Mouse (Mus musculus) MEL (cell line): Measurements from ENCODE around the gene Cntn3. TPM values are rescaled to one million over a fixed set of nuclear protein-coding genes. Genes with fewer than 3 reads are reported as not detected.

Experiments used
- DNase-seq: peaks from one replicate; pipeline ENCODE4 v3.0.0; 2011; ENCODE audit warnings: low read depth, low spot score
- H3K27ac ChIP-seq: 2 replicates; pipeline ENCODE4 v1.5.1; 2012; ENCODE audit warnings: low read depth, mild to moderate bottlenecking, control low read depth, low read length, moderate library complexity; ENCODE audit not compliant: control insufficient read depth
- H3K27me3 ChIP-seq, 2 experiments: fragments of 150-350 bp in 1 of 2; sonication (generic) in 1 of 2; 2 replicates each; pipeline ENCODE4 v1.6.1; 2012; ENCODE audit warnings: low read length in 2 of 2, mild to moderate bottlenecking in 2 of 2, improper control_type of control experiment in 1 of 2, moderate library complexity in 1 of 2; ENCODE audit not compliant: insufficient read depth in 2 of 2, control insufficient read depth in 1 of 2
- H3K36me3 ChIP-seq, 2 experiments: 2 replicates each; pipeline ENCODE4 v1.6.1; 2012 to 2014; ENCODE audit warnings: low read length in 2 of 2, improper control_type of control experiment in 1 of 2, inconsistent platforms in 1 of 2, mild to moderate bottlenecking in 1 of 2; ENCODE audit not compliant: insufficient read depth in 2 of 2, control insufficient read depth in 1 of 2
- H3K4me1 ChIP-seq, 2 experiments: fragments of 150-350 bp in 1 of 2; sonication (generic) in 1 of 2; 2 replicates each; pipeline ENCODE4 v1.6.1; 2012; ENCODE audit warnings: low read length in 2 of 2, improper control_type of control experiment in 1 of 2, mild to moderate bottlenecking in 1 of 2; ENCODE audit not compliant: insufficient read depth in 2 of 2, control insufficient read depth in 1 of 2
- H3K4me3 ChIP-seq, 2 experiments: fragments of 150-350 bp in 1 of 2; sonication (generic) in 1 of 2; 2 replicates each; pipeline ENCODE4 v1.5.1; 2012; ENCODE audit warnings: low read depth in 2 of 2, low read length in 2 of 2, mild to moderate bottlenecking in 2 of 2, moderate library complexity in 2 of 2, control low read depth in 1 of 2, improper control_type of control experiment in 1 of 2; ENCODE audit not compliant: control insufficient read depth in 1 of 2, insufficient read depth in 1 of 2
- H3K79me2 ChIP-seq: 2 replicates; pipeline ENCODE4 v1.6.1; 2012; ENCODE audit warnings: mild to moderate bottlenecking, low read length, moderate library complexity; ENCODE audit not compliant: control insufficient read depth, poor library complexity, insufficient read depth
- H3K9ac ChIP-seq: 2 replicates; pipeline ENCODE4 v1.6.1; 2012; ENCODE audit warnings: low read depth, mild to moderate bottlenecking, control low read depth, low read length, moderate library complexity; ENCODE audit not compliant: control insufficient read depth, poor library complexity, severe bottlenecking
- H3K9me3 ChIP-seq: fragments of 150-350 bp; sonication (generic); replicated peaks from 2 replicates; pipeline ENCODE4 v1.6.1; 2012; ENCODE audit warnings: mild to moderate bottlenecking, low read length, improper control_type of control experiment, moderate library complexity; ENCODE audit not compliant: insufficient read depth
- BHLHE40 ChIP-seq: IDR thresholded peaks from 2 replicates; pipeline ENCODE4 v1.6.1; 2012; ENCODE audit warnings: low read depth, mild to moderate bottlenecking, inconsistent platforms, low read length, improper control_type of control experiment, borderline replicate concordance
- CHD1 ChIP-seq: IDR thresholded peaks from 2 replicates; pipeline ENCODE4 v1.6.1; 2012; ENCODE audit warnings: low read depth, mild to moderate bottlenecking, inconsistent platforms, low read length, improper control_type of control experiment
- CHD2 ChIP-seq: IDR thresholded peaks from 2 replicates; pipeline ENCODE4 v1.6.1; 2011; ENCODE audit warnings: low read length, improper control_type of control experiment
- CTCF ChIP-seq, 3 experiments: IDR thresholded peaks in 2 of 3; conservative IDR thresholded peaks in 1 of 3; 2 replicates each; pipeline ENCODE4 v1.5.1; 2011 to 2012; ENCODE audit warnings: low read length in 3 of 3, low read depth in 2 of 3, mild to moderate bottlenecking in 2 of 3, improper control_type of control experiment in 1 of 3, inconsistent platforms in 1 of 3, mixed read lengths in 1 of 3, moderate library complexity in 1 of 3; ENCODE audit not compliant: control insufficient read depth in 1 of 3, insufficient read depth in 1 of 3, poor library complexity in 1 of 3, severe bottlenecking in 1 of 3
- E2F4 ChIP-seq: IDR thresholded peaks from 2 replicates; pipeline ENCODE4 v1.6.1; 2011; ENCODE audit warnings: low read depth, low read length, improper control_type of control experiment, borderline replicate concordance
- ELF1 ChIP-seq: IDR thresholded peaks from 2 replicates; pipeline ENCODE4 v1.6.1; 2014; ENCODE audit warnings: low read depth, mild to moderate bottlenecking, inconsistent platforms, low read length, improper control_type of control experiment, moderate library complexity
- GABPA ChIP-seq: IDR thresholded peaks from 2 replicates; pipeline ENCODE4 v1.6.1; 2012; ENCODE audit warnings: low read depth, mild to moderate bottlenecking, inconsistent platforms, low read length, improper control_type of control experiment, moderate library complexity
- GATA1 ChIP-seq: IDR thresholded peaks from 2 replicates; pipeline ENCODE4 v1.6.1; 2011; ENCODE audit warnings: low read depth, low read length, improper control_type of control experiment
- HCFC1 ChIP-seq: IDR thresholded peaks from 2 replicates; pipeline ENCODE4 v1.6.1; 2012; ENCODE audit warnings: low read depth, mild to moderate bottlenecking, inconsistent platforms, low read length, improper control_type of control experiment, moderate library complexity
- JUND ChIP-seq: IDR thresholded peaks from 2 replicates; pipeline ENCODE4 v1.6.1; 2011; ENCODE audit warnings: low read depth, mild to moderate bottlenecking, improper control_type of control experiment, low read length
- KAT2A ChIP-seq: conservative IDR thresholded peaks from 2 replicates; pipeline ENCODE4 v1.6.1; 2012; ENCODE audit warnings: low read depth, low read length, improper control_type of control experiment, inconsistent platforms
- MAFK ChIP-seq: IDR thresholded peaks from 2 replicates; pipeline ENCODE4 v1.6.1; 2011; ENCODE audit warnings: low read depth, mild to moderate bottlenecking, low read length, improper control_type of control experiment, borderline replicate concordance
- MAX ChIP-seq: IDR thresholded peaks from 2 replicates; pipeline ENCODE4 v1.6.1; 2011; ENCODE audit warnings: low read length, improper control_type of control experiment
- MAZ ChIP-seq: IDR thresholded peaks from 2 replicates; pipeline ENCODE4 v1.6.1; 2012; ENCODE audit warnings: low read depth, mild to moderate bottlenecking, inconsistent platforms, low read length, improper control_type of control experiment
- MEF2A ChIP-seq: IDR thresholded peaks from 2 replicates; pipeline ENCODE4 v1.6.1; 2014; ENCODE audit warnings: low read depth, mild to moderate bottlenecking, inconsistent platforms, low read length, improper control_type of control experiment; ENCODE audit not compliant: poor library complexity, insufficient replicate concordance, severe bottlenecking; ENCODE audit errors: extremely low read depth
- MYC ChIP-seq: IDR thresholded peaks from 2 replicates; pipeline ENCODE4 v1.6.1; 2011; ENCODE audit warnings: low read depth, mild to moderate bottlenecking, low read length, improper control_type of control experiment, moderate library complexity
- POLR2A ChIP-seq, 2 experiments: IDR thresholded peaks; 2 replicates each; pipeline ENCODE4 v1.6.1; 2011 to 2012; ENCODE audit warnings: low read length in 2 of 2, mild to moderate bottlenecking in 2 of 2, control low read depth in 1 of 2, improper control_type of control experiment in 1 of 2, low read depth in 1 of 2, moderate library complexity in 1 of 2; ENCODE audit not compliant: control insufficient read depth in 1 of 2, insufficient read depth in 1 of 2, poor library complexity in 1 of 2
- POLR2AphosphoS2 ChIP-seq: IDR thresholded peaks from 2 replicates; pipeline ENCODE4 v1.6.1; 2011; ENCODE audit warnings: low read length, improper control_type of control experiment
- RAD21 ChIP-seq: IDR thresholded peaks from 2 replicates; pipeline ENCODE4 v1.6.1; 2011; ENCODE audit warnings: mild to moderate bottlenecking, low read depth, low read length, improper control_type of control experiment
- SIN3A ChIP-seq: IDR thresholded peaks from 2 replicates; pipeline ENCODE4 v1.6.1; 2012; ENCODE audit warnings: low read length, improper control_type of control experiment, inconsistent platforms
- SMC3 ChIP-seq: IDR thresholded peaks from 2 replicates; pipeline ENCODE4 v1.6.1; 2011; ENCODE audit warnings: low read depth, low read length, improper control_type of control experiment
- TAL1 ChIP-seq: IDR thresholded peaks from 2 replicates; pipeline ENCODE4 v1.6.1; 2012; ENCODE audit warnings: mild to moderate bottlenecking, inconsistent platforms, low read length, moderate library complexity, mixed read lengths
- TBP ChIP-seq: IDR thresholded peaks from 2 replicates; pipeline ENCODE4 v1.8.0; 2011; ENCODE audit warnings: low read depth, low read length, improper control_type of control experiment
- TCF12 ChIP-seq: IDR thresholded peaks from 2 replicates; pipeline ENCODE4 v1.6.1; 2014; ENCODE audit warnings: low read depth, mild to moderate bottlenecking, inconsistent platforms, low read length, improper control_type of control experiment, moderate library complexity
- UBTF ChIP-seq: IDR thresholded peaks from 2 replicates; pipeline ENCODE4 v1.6.1; 2012; ENCODE audit warnings: low read depth, mild to moderate bottlenecking, inconsistent platforms, low read length, improper control_type of control experiment, moderate library complexity, borderline replicate concordance; ENCODE audit not compliant: insufficient read depth
- USF1 ChIP-seq: IDR thresholded peaks from 2 replicates; pipeline ENCODE4 v1.6.1; 2014; ENCODE audit warnings: low read depth, mild to moderate bottlenecking, inconsistent platforms, low read length, improper control_type of control experiment, moderate library complexity
- ZC3H11A ChIP-seq: IDR thresholded peaks from 2 replicates; pipeline ENCODE4 v1.6.1; 2012; ENCODE audit warnings: low read depth, mild to moderate bottlenecking, inconsistent platforms, low read length, improper control_type of control experiment
- ZKSCAN1 ChIP-seq: IDR thresholded peaks from 2 replicates; pipeline ENCODE4 v1.6.1; 2012; ENCODE audit warnings: low read depth, mild to moderate bottlenecking, inconsistent platforms, low read length, improper control_type of control experiment, moderate library complexity
- ZMIZ1 ChIP-seq: IDR thresholded peaks from 2 replicates; pipeline ENCODE4 v1.6.1; 2012; ENCODE audit warnings: low read depth, mild to moderate bottlenecking, inconsistent platforms, low read length, improper control_type of control experiment, moderate library complexity
- polyA plus RNA-seq, 2 experiments: library from polyadenylated mRNA; stranded (reverse) in 1 of 2; unstranded in 1 of 2; fragments of >175 nt in 1 of 2; fragments of >200 nt in 1 of 2; gene quantifications; 2 replicates each; pipeline versions ENCODE4 v1.2.1 to v1.2.4; 2012; ENCODE audit warnings: low replicate concordance in 2 of 2, low read depth in 1 of 2; ENCODE audit not compliant: insufficient read length in 2 of 2, insufficient read depth in 1 of 2, missing spikeins in 1 of 2
- total RNA-seq: library from RNA; depleted of rRNA; stranded (reverse); fragments of 300-350 nt; gene quantifications from 2 replicates; pipeline ENCODE4 v1.2.3, GENCODE M21; 2012

Cntn3 gene
- total and polyA plus RNA-seq, 3 experiments = 0.85 to 1.1 TPM; not detected in 1

DNA sequence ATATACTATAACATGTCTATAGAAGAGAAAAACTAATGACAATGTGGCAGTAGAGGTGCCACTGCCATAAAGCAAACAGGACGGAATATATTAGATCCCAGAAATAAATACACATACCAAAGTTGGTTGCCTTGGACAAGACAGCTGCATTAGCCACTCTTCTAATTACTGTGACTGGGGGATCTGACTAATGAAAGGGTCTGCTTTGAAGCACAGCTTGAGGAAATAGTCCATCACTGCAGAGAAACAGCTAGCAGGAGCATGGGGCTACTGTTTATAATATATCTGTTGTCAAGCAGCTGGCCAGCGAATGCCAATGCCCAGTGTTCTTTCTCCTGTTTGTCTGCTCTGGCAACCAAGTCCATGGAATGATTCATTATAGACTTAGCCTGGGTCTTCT is 51.9 kb downstream of the Cntn3 start:
- Histone ChIP-seq H3K4me1 (no peaks in the 10 kb centered on the region), H3K9ac (no peak overlapping the region), H3K36me3 (no peaks in the 10 kb centered on the region), H3K27me3 (no peaks in the 10 kb centered on the region), H3K79me2 (no peaks in the 10 kb centered on the region), H3K4me3 (no peak overlapping the region), H3K27ac (no peak overlapping the region), H3K9me3 (no peaks in the 10 kb centered on the region)
- no peak for DNase-seq
- no peak for TF ChIP-seq ZMIZ1
- TF ChIP-seq MAX = no peak
- TF ChIP-seq TAL1 = no peak
- TF ChIP-seq TCF12 = no peak
- no peak for TF ChIP-seq CHD2
- no peak for TF ChIP-seq SIN3A
- TF ChIP-seq MAFK = no peak
- no peak for TF ChIP-seq UBTF
- TF ChIP-seq POLR2AphosphoS2 = no peak
- TF ChIP-seq MYC = no peak
- TF ChIP-seq JUND = no peak
- TF ChIP-seq GABPA = no peak
- TF ChIP-seq USF1 = no peak
- TF ChIP-seq HCFC1 = no peak
- no peak for TF ChIP-seq TBP
- TF ChIP-seq CTCF (IDR thresholded peaks at IDR 0.05 in 2 of 3, conservative IDR thresholded peaks at IDR 0.05 in 1 of 3; ENCODE audit: control insufficient read depth in 1 of 3, insufficient read depth in 1 of 3, low read depth in 2 of 3, low read length in 3 of 3, poor library complexity in 1 of 3, severe bottlenecking in 1 of 3) = no peak
- no peak for TF ChIP-seq POLR2A (IDR thresholded peaks at IDR 0.05; ENCODE audit: control insufficient read depth in 1 of 2, insufficient read depth in 1 of 2, low read depth in 1 of 2, low read length in 2 of 2, poor library complexity in 1 of 2)
- no peak for TF ChIP-seq ZC3H11A
- no peak for TF ChIP-seq CHD1
- no peak for TF ChIP-seq E2F4

DNA sequence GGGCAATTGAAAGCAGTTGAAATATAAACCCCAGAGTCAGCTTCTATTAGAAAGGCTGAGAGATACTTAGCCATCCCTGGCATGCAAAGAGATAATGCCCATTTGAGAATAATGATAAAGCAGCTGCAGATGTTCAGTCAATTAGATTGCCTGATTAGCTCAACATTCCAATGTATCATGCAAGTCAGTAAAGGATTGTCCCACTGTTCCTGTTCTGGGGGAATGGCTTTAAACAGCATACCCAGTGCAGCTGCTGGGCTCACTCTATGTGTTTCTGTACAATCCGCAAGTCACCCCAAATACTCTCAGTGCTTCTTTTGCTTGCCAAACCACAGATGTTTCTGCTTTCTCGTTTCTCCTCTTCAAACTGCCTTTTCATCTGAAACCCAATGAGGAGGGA is 57.7 kb downstream of the Cntn3 start:
- no peak for DNase-seq
- Histone ChIP-seq H3K36me3 (no peaks in the 10 kb centered on the region), H3K9ac (no peak overlapping the region), H3K79me2 (no peaks in the 10 kb centered on the region), H3K4me3 (no peak overlapping the region), H3K27ac (no peak overlapping the region), H3K27me3 (no peaks in the 10 kb centered on the region), H3K9me3 (no peaks in the 10 kb centered on the region), H3K4me1 (no peaks in the 10 kb centered on the region)
- TF ChIP-seq RAD21 (no peak), SMC3 (no peak), GATA1 (no peak), HCFC1 (no peak), MAZ (no peak), UBTF (no peak), MEF2A (no peak), MYC (no peak), E2F4 (no peak), USF1 (no peak), ZKSCAN1 (no peak), ELF1 (no peak), CTCF (IDR thresholded peaks at IDR 0.05 in 2 of 3, conservative IDR thresholded peaks at IDR 0.05 in 1 of 3; ENCODE audit: control insufficient read depth in 1 of 3, insufficient read depth in 1 of 3, low read depth in 2 of 3, low read length in 3 of 3, poor library complexity in 1 of 3, severe bottlenecking in 1 of 3) (no peak), KAT2A (no peak), BHLHE40 (no peak)
